Mouse (Mus musculus) brain, embryonic 14.5 days (tissue): Measurements from ENCODE around the gene Gm10719.
"Not testable (repeated sequence)": the region's sequence is repeated elsewhere in the genome, so short reads cannot be mapped to it uniquely, and the experiment has no call there.

Experiments used
- CTCF ChIP-seq: fragments of 200-500 bp; IDR thresholded peaks from 2 replicates; pipeline ENCODE4 v1.5.1; 2012; ENCODE audit warnings: inconsistent platforms, mild to moderate bottlenecking, moderate library complexity, borderline replicate concordance; ENCODE audit not compliant: insufficient read depth, insufficient read length; ENCODE audit errors: extremely low read depth
- POLR2A ChIP-seq: fragments of 200-500 bp; IDR thresholded peaks from 2 replicates; pipeline ENCODE4 v1.6.1; 2012; ENCODE audit warnings: mild to moderate bottlenecking, inconsistent platforms, borderline replicate concordance; ENCODE audit not compliant: poor library complexity, insufficient read depth, insufficient read length, severe bottlenecking; ENCODE audit errors: extremely low read depth

- not testable (repeated sequence) for TF ChIP-seq CTCF, POLR2A
These were observed 10.6 kb upstream of the Gm10719 start for GRCm38 (mm10) chr9:3006636-3007035.
